ENCODE assay signal across 10 mouse cellular contexts in genomic region chr12:5331810-5332484, GRCm38 (mm10). TPM values are rescaled to one million over a fixed set of nuclear protein-coding genes. Genes with fewer than 3 reads are reported as not detected.
DNase-seq lines count a peak whose midpoint lies in the region; ATAC-seq lines count a peak whose summit lies in the region.
"Had no signal": no experiment of that assay in that cellular context is flagged by ENCODE, and none has a peak within 500 bp of the region (broad histone marks: within the 10 kb centered on the region; RNA-seq: fewer than 3 reads in every experiment).

No protein-coding gene starts in this region.

- H3K27me3 ChIP-seq in embryonic facial prominence, embryonic 11.5 days (ENCODE audit: control insufficient read depth, insufficient read depth, low read length), result no peaks in the 10 kb centered on the region
- H3K27me3 ChIP-seq in forebrain, embryonic 14.5 days (replicated peaks; ENCODE audit: control insufficient read depth, insufficient read depth, low read length), result no peaks in the 10 kb centered on the region
- no peaks in the 10 kb centered on the region for H3K27me3 ChIP-seq in kidney, embryonic 14.5 days (ENCODE audit: control insufficient read depth, insufficient read depth, low read length)
- H3K27me3 ChIP-seq in midbrain, embryonic 13.5 days, result no peaks in the 10 kb centered on the region
- H3K27me3 ChIP-seq: embryonic facial prominence, embryonic 15.5 days had no signal

- H3K4me2 ChIP-seq in embryonic facial prominence, embryonic 11.5 days (ENCODE audit: low read depth, low read length), result no peak overlapping the region
- no peak overlapping the region for H3K4me2 ChIP-seq in forebrain, embryonic 14.5 days (ENCODE audit: low read length)
- H3K4me2 ChIP-seq in kidney, embryonic 14.5 days (replicated peaks; ENCODE audit: low read depth, low read length), result peak overlapping the region; percentile 4; the same call in 1 of the 2 replicates
- H3K4me2 ChIP-seq in midbrain, embryonic 13.5 days (replicated peaks), result no peak overlapping the region
- H3K4me2 ChIP-seq: embryonic facial prominence, embryonic 15.5 days had no signal

- WGBS in embryonic facial prominence, embryonic 11.5 days, result 58% methylated on average over 13 of the region's 13 CpGs
- WGBS in forebrain, embryonic 14.5 days, result 62% methylated on average over 13 of the region's 13 CpGs
- 25% methylated on average over 13 of the region's 13 CpGs for WGBS in kidney, embryonic 14.5 days
- 60% methylated on average over 13 of the region's 13 CpGs for WGBS in midbrain, embryonic 13.5 days

- no peaks in the 10 kb centered on the region for H3K4me1 ChIP-seq in embryonic facial prominence, embryonic 11.5 days (ENCODE audit: control insufficient read depth, insufficient read depth, low read length)
- peaks cover 8% of the 10 kb centered on the region; the same call in 1 of the 2 replicates for H3K4me1 ChIP-seq in forebrain, embryonic 14.5 days (ENCODE audit: control insufficient read depth, insufficient read depth, low read length)
- peaks cover 14% of the 10 kb centered on the region for H3K4me1 ChIP-seq in kidney, embryonic 14.5 days (ENCODE audit: control insufficient read depth, insufficient read depth, low read length)
- peaks cover 33% of the 10 kb centered on the region for H3K4me1 ChIP-seq in midbrain, embryonic 13.5 days (replicated peaks)
- H3K4me1 ChIP-seq: embryonic facial prominence, embryonic 15.5 days had no signal

- no peaks in the 10 kb centered on the region for H3K36me3 ChIP-seq in embryonic facial prominence, embryonic 11.5 days (replicated peaks; ENCODE audit: control insufficient read depth, insufficient read depth, low read depth, low read length)
- H3K36me3 ChIP-seq in forebrain, embryonic 14.5 days (ENCODE audit: control insufficient read depth, insufficient read depth, low read length), result no peaks in the 10 kb centered on the region
- H3K36me3 ChIP-seq in kidney, embryonic 14.5 days (ENCODE audit: control insufficient read depth, insufficient read depth, low read length), result no peaks in the 10 kb centered on the region
- no peaks in the 10 kb centered on the region for H3K36me3 ChIP-seq in midbrain, embryonic 13.5 days
- H3K36me3 ChIP-seq: embryonic facial prominence, embryonic 15.5 days had no signal

- no peaks in the 10 kb centered on the region for H3K9me3 ChIP-seq in embryonic facial prominence, embryonic 11.5 days (replicated peaks; ENCODE audit: control insufficient read depth, low read length)
- H3K9me3 ChIP-seq in forebrain, embryonic 14.5 days (replicated peaks; ENCODE audit: control insufficient read depth, low read length), result no peaks in the 10 kb centered on the region
- H3K9me3 ChIP-seq in kidney, embryonic 14.5 days (ENCODE audit: control insufficient read depth, low read length), result no peaks in the 10 kb centered on the region
- H3K9me3 ChIP-seq in midbrain, embryonic 13.5 days, result no peaks in the 10 kb centered on the region
- H3K9me3 ChIP-seq: embryonic facial prominence, embryonic 15.5 days had no signal

- H3K9ac ChIP-seq in embryonic facial prominence, embryonic 11.5 days (replicated peaks; ENCODE audit: low read length), result no peak overlapping the region
- no peak overlapping the region for H3K9ac ChIP-seq in forebrain, embryonic 14.5 days (ENCODE audit: low read length)
- no peak overlapping the region for H3K9ac ChIP-seq in kidney, embryonic 14.5 days (ENCODE audit: low read depth, low read length)
- no peak overlapping the region for H3K9ac ChIP-seq in midbrain, embryonic 13.5 days (replicated peaks)
- H3K9ac ChIP-seq: embryonic facial prominence, embryonic 15.5 days had no signal

- H3K27ac ChIP-seq in embryonic facial prominence, embryonic 11.5 days (replicated peaks; ENCODE audit: low read depth, low read length), result no peak overlapping the region
- no peak overlapping the region for H3K27ac ChIP-seq in forebrain, embryonic 14.5 days (ENCODE audit: low read depth, low read length)
- no peak overlapping the region for H3K27ac ChIP-seq in kidney, embryonic 14.5 days (ENCODE audit: low read depth, low read length)
- peak overlapping the region; percentile 62 for H3K27ac ChIP-seq in midbrain, embryonic 13.5 days
- H3K27ac ChIP-seq: embryonic facial prominence, embryonic 15.5 days; macrophage had no signal

- 0 out of 2 replicates have a peak, but pooled peaks have one; percentile 6 for ATAC-seq in embryonic facial prominence, embryonic 11.5 days (replicated peaks; ENCODE audit: insufficient number of reproducible peaks, low FRiP score, low TSS enrichment, low read depth)
- ATAC-seq in forebrain, embryonic 14.5 days, result peak; percentile 29; the same call in 1 of the 2 replicates
- peak; percentile 75 for ATAC-seq in kidney, embryonic 14.5 days (ENCODE audit: low FRiP score, low TSS enrichment)
- ATAC-seq in midbrain, embryonic 13.5 days, result peak; percentile 41

- DNase-seq in embryonic facial prominence, embryonic 11.5 days (ENCODE audit: low spot score), result peak; percentile 22
- no peak for DNase-seq in forebrain, embryonic 14.5 days (ENCODE audit: low spot score)
- no peak for DNase-seq in c-Kit-positive CD71-positive TER-119-positive erythroid progenitor cells, embryonic 14.5 days (ENCODE audit: low spot score)
- no peak for DNase-seq in adipocyte (ENCODE audit: low spot score)
- DNase-seq in layer of hippocampus, adult 8-10 months (ENCODE audit: low spot score in 2 of 2), result no peak

- H3K4me3 ChIP-seq in embryonic facial prominence, embryonic 11.5 days (ENCODE audit: low read depth, low read length), result no peak overlapping the region
- no peak overlapping the region for H3K4me3 ChIP-seq in forebrain, embryonic 14.5 days (ENCODE audit: low read depth, low read length)
- H3K4me3 ChIP-seq in kidney, embryonic 14.5 days (ENCODE audit: low read length), result no peak overlapping the region
- H3K4me3 ChIP-seq in midbrain, embryonic 13.5 days (replicated peaks), result no peak overlapping the region
- H3K4me3 ChIP-seq: embryonic facial prominence, embryonic 15.5 days had no signal

RNA-seq across cellular contexts. Expression of gene Klhl29, which starts 43.5 kb away (rescaled TPM):
- 1.9 and 2.1 TPM in 2 replicates for polyA plus RNA-seq in embryonic facial prominence, embryonic 11.5 days (2014; fragmentation: Nextera tagmentation; extraction: Ambion mirVana)
- polyA plus RNA-seq in forebrain, embryonic 14.5 days (2014; fragmentation: Nextera tagmentation; extraction: Ambion mirVana), result 8.5 and 11.0 TPM in 2 replicates
- polyA plus RNA-seq in kidney, embryonic 14.5 days (2014; fragmentation: Nextera tagmentation; extraction: Ambion mirVana), result 1.4 TPM in 2 replicates
- 3.3 and 4.0 TPM in 2 replicates for polyA plus RNA-seq in midbrain, embryonic 13.5 days (2015; fragmentation: Nextera tagmentation; extraction: Ambion mirVana)
- 10 to 100 TPM; 28.5 to 41.3 (median 33.1) TPM for total RNA-seq in layer of hippocampus, adult 8-10 months (2022)
- total RNA-seq: MEL had no signal
- polyA plus RNA-seq: macrophage had no signal

Comparison
In these comparisons a context has a peak if more than half of its experiments do, and no peak if none do; other contexts are left out.
1. ATAC-seq: peak in every context shown above with its lines; median percentile 75 in kidney, embryonic 14.5 days; 41 in midbrain, embryonic 13.5 days; 29 in forebrain, embryonic 14.5 days; 6 in embryonic facial prominence, embryonic 11.5 days.